Mouse (Mus musculus): ENCODE data around the gene Sema3c. TPM values are rescaled to one million over a fixed set of nuclear protein-coding genes. Genes with fewer than 3 reads are reported as not detected.

Sema3c gene
- total RNA-seq, 2 experiments from 2014 or later, result not detected

DNA sequence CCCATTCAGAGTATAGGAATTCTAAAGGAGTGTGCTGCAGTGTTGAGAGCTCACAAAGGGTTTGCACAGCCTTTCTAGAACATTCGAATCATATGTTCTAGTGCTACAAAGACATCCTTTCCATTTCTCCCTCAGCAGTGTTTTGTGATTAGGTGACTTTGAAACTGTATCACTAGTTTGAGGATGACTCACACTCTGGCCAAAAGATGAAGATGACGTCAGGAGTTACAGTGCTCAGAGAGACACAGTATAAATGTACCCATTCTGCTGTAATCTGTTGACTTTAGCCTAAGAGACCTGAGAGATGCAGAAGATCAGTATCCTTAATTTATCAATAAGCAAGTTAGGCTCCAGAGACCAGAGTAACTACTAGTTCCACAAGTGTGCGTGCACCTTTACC is 65.4 kb downstream of the Sema3c start:
- peak; percentile 39; the same call in 1 of the 2 replicates for ATAC-seq (replicated peaks; ENCODE audit: low FRiP score, poor library complexity, severe bottlenecking)

DNA sequence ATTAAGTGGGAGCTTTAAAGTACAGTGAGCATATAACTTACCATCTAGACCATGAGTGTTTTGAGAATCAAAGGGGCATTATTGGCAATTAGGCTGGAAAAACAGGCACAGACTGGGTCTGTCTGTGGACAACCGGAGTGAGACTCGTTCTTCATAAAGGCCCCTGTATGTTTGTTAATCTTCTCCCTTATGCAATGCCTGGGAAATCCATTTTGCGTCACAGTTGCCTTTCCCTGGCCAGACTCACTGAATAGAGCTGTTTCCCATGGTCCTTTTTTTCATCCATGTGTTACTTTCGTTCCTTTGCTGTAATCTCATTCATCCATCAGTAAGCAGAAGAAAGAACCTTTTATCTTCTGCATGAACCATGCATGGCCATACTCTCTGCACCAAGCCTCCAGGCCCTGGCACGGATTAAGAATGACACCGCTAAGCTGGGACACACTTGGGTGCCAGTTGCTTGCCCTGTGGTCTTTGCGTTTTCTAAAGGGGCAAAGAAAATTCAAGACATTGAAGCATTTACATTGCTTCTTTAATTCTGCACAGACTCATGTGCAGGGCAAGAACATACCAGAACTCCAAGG is 73.7 kb downstream of the Sema3c start:
- ATAC-seq (replicated peaks; ENCODE audit: low FRiP score, poor library complexity, severe bottlenecking), result no peak

DNA sequence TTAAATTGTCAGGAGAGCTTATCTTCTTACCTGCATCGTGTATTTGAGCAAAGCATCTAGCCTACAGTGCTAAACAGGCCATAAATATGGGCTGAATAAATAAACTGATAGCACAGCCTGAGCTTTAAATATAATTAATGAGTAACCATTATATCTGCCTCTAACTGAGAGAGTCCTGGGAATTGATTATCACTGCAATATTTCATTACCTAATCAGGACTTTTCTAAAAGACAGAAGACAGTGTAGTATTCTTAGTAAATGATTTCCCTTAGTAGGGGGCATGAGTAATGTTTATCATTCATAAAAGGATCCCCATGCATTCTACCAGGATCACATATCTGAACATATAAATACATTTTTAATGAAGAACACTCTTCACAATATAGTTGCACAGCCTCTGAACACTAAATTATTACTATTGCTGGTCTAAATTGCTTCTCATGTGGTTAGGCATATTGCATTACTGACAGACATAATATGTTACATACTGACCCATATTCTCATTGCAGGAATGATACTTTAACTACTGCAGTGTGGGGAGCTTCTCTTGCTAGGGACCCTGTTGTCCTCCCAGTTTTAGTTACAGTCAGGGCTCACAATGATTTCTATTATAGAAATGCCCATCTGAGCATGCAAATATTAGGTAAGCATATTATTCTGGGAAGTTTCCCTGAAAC is 74.9 kb downstream of the Sema3c start:
- no peak for ATAC-seq (replicated peaks; ENCODE audit: low FRiP score, poor library complexity, severe bottlenecking)

DNA sequence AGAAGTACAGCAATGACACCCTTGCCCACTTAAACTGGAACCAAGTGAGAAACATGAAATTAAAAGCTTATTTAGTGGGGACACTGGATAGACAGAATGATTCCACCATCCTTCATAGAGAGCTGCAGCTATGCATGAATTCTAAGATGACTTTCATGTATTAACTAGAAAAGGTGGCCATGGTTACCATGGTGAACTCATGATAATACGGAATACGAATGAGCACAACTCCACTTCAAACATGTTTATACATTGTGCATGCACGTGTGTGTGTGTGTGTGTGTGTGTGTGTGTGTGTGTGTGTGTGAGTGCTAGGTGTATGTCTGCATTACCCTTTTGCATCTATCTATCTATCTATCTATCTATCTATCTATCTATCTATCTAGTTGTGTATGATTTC is 87.1 kb downstream of the Sema3c start:
- ATAC-seq (replicated peaks; ENCODE audit: low FRiP score, poor library complexity, severe bottlenecking), result no peak

DNA sequence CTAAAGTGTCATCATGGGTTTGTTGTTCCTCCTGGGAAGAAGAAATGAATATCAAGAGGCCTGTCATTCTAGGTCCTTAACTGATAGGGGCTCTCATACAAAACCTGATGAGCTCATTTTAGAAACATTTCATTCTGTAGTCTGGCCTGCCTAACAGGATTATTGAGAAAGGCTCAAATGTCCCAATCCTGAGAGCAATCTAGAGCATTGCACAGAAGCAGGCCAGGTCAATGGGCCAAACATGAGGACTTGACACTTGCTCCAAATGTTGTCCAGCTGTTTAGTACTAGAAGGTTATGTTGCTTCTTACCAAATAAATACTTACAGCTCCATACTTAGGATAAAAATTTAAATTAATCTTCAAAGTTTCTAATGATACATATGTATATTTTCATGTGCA is 97.3 kb downstream of the Sema3c start:
- ATAC-seq (replicated peaks; ENCODE audit: low FRiP score, poor library complexity, severe bottlenecking), result no peak

DNA sequence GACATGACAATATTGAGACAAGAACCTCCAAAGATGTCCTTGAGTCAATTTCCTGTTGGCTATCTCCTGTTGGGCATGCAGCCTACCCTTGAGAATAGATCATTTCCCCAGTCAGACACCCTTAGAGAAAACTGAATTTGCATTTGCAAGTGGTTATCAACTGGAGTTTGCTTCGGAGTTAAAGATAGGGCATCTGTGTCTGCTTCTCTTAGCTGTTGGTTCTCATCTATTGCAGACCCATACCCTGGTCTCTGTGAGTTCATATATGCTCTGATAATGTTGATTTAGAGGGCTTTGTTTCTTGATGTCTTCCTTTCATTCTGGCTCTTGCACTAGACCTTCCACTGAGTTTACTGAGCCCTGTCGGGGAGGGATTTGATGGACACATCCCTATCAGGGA is 106.8 kb downstream of the Sema3c start:
- ATAC-seq (replicated peaks; ENCODE audit: low FRiP score, poor library complexity, severe bottlenecking), result no peak

DNA sequence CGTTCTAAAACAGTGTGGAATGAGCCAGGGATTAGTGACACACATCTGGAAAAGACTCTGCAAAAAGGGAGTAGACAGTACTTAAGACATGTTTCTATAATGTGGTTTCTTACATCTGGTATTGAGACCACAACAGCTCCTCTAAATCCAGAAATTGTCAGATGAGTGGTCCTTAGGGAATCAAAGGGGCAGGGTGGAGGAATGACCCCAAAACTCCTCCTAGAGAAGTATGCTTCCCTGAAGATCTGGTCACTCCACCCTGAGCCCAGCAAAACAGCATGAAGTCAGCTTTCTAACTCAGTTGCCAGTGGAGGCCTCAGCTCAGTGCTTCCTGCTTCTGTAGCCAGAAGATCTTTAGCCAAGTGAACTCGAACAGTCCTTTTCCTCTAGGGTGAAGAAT is 115.0 kb downstream of the Sema3c start:
- ATAC-seq (replicated peaks; ENCODE audit: low FRiP score, poor library complexity, severe bottlenecking), result no peak

DNA sequence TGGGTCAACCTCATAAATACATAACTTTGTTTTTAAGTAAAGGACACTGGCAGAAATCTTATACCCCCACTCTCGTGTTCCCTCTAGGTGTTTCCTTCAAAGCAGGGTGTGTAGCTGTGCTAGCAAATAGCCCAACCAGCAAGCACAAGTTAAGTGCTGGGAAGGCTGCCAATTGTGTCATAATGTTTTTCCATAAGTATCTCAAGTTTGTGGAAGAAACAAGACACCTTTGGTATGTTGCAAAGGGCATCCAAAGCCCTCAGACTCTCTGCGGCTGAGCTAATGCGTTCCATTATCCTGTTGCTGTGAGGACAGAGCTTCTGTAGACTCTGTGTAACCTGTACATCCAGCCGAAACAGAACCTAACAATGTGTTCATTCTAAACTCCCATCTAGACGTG is 115.5 kb downstream of the Sema3c start:
- no peak for ATAC-seq (replicated peaks; ENCODE audit: low FRiP score, poor library complexity, severe bottlenecking)

DNA sequence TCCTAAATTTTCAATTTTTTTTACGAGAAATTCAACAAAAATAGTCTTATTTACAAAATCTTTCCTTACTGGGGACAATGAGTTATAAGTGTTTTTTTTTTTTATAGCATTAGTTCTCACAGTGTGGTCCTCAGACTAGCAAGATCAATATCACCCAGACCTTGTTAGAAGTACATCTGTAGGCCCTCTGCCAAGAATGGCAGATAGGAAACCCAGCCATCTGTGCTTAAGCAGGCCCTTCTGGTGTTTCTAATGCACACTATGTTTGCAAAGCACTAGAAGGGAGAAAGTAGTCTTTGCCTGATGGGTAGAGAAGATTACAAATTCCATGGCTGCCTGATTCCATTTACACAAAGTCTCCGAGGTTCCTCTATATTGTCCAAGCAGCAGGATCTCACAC is 121.3 kb downstream of the Sema3c start:
- ATAC-seq (replicated peaks; ENCODE audit: low FRiP score, poor library complexity, severe bottlenecking), result no peak

DNA sequence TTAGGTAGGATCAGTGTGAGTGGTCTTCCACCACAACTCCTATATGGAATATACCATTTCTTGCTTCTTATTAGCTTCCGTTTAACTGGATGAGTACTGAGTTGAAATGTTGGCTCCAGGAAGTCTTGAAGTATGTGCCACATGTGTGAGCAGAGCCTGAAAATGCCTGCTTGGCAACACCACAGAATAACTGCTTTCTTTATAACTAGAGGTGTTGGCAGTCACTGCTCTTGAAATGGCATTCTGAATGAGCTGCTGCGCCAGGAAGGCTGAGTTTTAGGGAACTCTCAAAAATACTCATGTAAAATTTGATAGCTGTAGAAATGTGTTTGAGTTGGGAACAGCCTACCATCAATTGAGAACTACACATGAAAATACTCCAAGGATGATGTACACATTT is 124.8 kb downstream of the Sema3c start:
- no peak for ATAC-seq (replicated peaks; ENCODE audit: low FRiP score, poor library complexity, severe bottlenecking)

DNA sequence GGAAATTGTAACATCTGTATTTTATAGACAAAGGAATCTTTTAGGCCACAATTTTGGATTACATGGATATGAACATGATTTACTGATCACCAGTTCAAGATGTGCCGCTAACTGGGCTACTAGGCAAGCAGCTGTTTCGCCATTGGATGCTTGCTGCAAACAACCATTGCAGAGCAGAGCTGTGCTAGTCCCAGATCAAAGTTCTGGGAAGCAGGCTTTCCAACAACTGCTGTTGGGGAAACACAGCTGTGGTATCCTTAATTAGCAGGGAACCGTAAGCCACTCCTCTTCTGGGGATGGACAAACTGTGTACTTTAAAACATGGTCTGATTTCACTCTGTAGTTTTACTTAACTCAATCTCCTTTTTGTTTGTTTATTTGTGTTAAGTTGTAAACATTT is 130.1 kb downstream of the Sema3c start:
- ATAC-seq (replicated peaks; ENCODE audit: low FRiP score, poor library complexity, severe bottlenecking), result no peak

DNA sequence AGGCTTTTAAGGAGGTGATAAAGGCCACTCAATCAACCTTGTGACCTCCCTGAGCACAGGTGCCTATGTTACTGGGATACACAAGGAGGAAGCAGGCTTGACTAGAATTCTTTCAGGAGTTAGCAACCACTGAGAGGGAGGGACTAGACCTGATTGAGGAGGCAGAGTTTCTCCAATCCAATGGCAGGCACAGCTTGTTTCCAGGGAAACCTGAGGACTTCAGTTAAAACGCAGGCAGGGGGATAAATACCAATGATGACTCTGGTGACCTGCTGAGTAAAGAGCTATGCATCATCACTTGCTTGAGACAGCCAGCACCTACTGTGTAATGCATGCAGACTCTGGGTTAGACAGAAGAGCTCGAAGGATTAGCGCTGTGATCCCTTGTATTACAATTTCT is 133.0 kb downstream of the Sema3c start:
- no peak for ATAC-seq (replicated peaks; ENCODE audit: low FRiP score, poor library complexity, severe bottlenecking)

DNA sequence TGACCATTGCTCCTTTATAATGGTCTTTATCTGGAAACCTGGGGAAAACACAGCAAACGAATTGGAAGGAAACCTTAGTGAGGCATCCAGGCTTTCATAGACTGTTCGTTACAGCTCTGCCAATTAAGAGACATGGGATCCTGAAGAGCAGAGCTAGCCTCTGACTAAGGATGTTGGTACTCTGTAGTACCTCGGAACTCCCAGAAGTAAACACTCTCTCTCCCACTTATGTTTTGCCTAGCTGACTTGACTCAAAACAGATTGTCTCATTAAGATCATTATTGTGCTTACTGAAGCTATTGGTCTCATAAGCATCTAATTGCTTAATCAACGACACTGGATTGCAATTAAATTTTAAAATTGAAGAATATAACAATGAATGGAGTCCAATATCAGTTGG is 138.3 kb downstream of the Sema3c start:
- no peak for ATAC-seq (replicated peaks; ENCODE audit: low FRiP score, poor library complexity, severe bottlenecking)

DNA sequence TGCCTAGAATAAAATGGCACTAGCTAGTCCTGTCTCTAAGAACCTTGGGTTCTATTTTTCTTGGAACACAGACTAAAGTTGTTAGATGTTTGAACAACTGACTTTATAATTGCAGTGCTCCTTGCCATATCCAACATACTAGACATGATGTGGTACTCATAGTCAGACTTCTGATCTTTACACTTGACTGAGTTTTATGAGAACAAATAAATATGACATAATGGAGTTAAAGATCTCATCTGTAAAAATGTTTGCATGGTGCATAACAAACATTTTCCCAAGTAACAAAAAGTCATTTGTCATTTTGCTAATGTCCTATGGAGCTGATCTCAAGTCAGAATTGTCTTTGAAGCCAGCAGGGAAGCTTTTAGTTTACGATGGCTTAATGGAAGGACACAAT is 141.1 kb downstream of the Sema3c start:
- ATAC-seq (replicated peaks; ENCODE audit: low FRiP score, poor library complexity, severe bottlenecking), result no peak

DNA sequence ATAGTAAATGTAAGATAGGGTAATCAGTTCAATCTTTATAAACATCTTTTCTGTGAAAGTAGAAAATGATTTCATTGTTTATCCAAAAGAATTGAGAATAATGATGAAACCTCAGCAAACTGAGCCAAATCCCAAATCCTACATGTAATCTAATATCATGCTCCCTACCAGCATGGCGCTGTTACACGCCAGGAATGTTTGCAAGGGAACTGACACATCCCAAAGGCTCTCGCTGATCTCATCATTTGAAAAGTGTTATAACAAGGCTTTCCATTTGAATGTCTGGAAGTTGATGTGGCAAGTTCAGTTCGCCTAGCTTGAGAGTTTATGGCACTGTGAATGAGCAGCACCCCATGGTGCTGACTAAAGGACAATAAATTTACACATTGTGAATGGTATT is 145.9 kb downstream of the Sema3c start:
- no peak for ATAC-seq (replicated peaks; ENCODE audit: low FRiP score, poor library complexity, severe bottlenecking)

DNA sequence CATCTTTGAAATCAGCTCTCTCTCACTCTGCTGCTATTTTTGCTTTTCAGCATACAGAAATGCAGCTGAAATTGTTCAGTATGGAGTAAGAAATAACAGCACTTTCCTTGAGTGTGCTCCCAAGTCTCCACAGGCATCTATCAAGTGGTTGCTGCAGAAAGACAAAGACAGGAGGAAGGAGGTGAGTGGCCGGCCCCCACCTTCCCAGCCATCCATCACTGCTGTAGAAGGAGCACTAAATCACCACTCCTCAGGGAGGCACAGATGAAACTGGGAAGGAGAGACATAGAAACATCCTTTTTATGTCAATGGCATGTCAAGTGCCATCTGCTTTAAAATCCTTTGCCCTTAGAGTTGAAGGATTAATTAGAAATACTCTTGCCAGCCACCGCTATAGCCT is 149.9 kb downstream of the Sema3c start:
- ATAC-seq (replicated peaks; ENCODE audit: low FRiP score, poor library complexity, severe bottlenecking), result no peak

DNA sequence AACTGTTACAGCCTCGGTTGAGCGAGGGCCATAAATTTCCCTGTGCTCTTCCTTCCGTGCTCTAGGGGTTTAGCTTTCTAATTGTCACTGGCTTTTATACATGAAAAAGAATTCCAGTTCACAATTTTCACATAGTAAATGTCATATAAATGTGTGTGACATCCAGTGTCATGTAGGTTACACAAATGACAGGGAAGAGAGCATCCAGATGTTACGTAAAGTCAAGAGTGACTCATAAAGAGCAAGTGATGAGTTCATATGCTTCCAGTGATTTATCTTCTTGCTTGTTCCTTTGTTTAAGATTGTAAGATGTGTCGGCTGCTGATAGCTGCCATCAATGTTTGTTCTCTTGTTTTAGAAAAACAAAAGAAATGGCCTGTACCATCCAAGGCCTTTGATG is 154.0 kb downstream of the Sema3c start:
- ATAC-seq (replicated peaks; ENCODE audit: low FRiP score, poor library complexity, severe bottlenecking), result no peak

DNA sequence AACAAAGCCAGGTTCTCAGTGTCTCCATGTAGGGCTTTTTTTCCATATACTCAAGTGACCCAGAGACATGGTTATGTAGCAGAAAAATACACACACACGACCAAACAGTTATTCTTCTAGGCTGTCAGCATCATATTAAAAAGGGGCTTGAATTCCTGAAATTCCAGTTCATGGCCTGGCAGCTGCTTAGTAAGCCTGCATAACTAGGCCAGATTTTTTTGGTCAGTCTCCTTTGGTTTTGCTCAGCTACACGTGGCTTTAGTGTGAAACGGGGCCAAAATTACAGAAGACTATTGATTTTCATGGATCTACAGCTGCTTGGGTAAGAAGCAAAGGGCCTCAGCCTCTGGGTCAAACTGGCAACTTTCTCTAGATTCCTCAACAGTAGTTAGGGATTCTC is 165.7 kb downstream of the Sema3c start:
- no peak for ATAC-seq (replicated peaks; ENCODE audit: low FRiP score, poor library complexity, severe bottlenecking)

DNA sequence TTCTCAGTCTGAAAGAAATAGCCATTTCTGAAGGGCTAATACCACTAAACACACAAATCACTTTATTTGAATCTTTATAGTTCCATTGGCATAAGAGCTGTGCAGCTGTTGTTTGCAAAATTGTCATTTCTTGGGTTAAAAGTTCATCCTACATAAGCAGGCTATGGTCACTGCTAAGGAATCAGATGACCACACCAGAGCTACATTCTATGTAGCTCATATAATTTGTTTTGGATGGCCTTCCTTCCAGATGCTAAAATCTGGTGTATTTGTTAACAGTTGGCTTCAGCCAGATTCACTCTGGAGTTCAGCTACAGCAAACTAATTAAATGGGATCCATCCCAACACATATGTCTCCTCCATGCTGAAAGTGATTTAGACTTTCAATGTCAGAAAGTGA is 172.4 kb downstream of the Sema3c start:
- no peak for ATAC-seq (replicated peaks; ENCODE audit: low FRiP score, poor library complexity, severe bottlenecking)

DNA sequence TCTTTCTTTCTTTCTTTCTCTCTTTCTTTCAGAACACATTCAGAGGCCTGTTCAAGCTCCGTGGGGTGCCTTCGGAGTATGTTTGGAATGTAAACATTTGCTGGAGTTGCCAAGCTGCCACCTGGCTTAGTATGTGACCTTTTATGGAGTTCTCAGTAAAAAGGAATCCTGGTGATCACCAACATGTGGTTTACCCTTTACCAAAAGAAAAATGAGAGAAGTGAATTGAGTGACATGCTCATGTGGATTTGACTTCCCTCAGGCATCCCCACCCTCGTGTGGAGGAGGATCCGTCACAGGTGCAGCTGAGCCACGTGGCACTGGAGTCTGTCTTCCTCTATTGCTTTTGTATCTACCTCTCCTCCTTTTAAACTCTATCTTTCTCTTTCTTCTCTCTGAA is 173.1 kb downstream of the Sema3c start:
- no peak for ATAC-seq (replicated peaks; ENCODE audit: low FRiP score, poor library complexity, severe bottlenecking)

DNA sequence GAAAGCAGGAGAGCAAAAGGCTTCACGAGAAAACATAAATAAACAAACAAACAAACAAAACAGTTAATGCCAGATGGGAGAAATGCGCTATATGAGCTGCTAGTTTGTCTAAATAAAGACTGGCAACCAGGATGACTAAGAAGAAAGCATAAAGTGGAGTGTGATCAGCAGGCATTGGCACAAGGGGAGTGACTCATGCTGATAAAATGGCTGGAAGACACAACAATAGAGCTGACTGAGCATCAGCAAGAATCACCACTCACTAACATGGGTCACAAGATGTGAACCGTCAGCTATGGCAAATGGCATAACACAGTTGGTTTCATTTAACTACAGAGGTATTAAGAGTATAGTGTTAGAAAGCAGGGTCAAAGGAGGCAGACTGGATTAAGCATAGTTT is 174.2 kb downstream of the Sema3c start:
- no peak for ATAC-seq (replicated peaks; ENCODE audit: low FRiP score, poor library complexity, severe bottlenecking)

DNA sequence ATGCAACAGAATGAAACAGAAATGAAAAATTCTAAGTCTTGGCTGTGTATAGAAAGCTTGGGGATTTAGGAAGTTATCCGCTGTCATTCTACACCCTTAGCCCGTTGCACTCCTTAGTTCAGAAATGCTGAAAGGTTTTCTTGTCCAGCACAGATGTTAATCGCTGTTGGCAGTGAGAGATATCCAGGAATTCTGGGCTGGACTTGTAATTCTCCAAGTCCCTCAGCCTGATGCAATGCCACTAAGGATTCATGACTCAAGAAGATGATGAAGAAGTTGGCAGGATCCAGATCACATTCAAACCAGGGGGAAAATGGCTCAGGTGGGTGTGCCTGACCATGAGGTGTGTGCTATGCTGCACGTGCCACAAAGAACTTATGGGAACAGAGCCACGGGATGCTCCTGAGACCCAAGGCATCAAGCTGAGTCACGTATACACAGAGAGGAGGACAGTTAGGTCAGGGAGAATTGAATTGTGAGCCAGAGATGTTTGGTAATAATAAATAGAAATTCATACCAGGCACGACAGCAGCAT is 179.5 kb downstream of the Sema3c start:
- ATAC-seq (replicated peaks; ENCODE audit: low FRiP score, poor library complexity, severe bottlenecking), result no peak

Measured in erythroid progenitor cell, adult 5-6 weeks (primary cell).